Mouse (Mus musculus): ENCODE results near the gene Rab40c. TPM values are rescaled to one million over a fixed set of nuclear protein-coding genes. Genes with fewer than 3 reads are reported as not detected.
A peak's percentile ranks its signal among the peaks of the same experiment; 100 is the strongest.

Gene Rab40c
- total RNA-seq, 2 experiments from 2014 or later: 0.98 to 2.5 TPM

DNA sequence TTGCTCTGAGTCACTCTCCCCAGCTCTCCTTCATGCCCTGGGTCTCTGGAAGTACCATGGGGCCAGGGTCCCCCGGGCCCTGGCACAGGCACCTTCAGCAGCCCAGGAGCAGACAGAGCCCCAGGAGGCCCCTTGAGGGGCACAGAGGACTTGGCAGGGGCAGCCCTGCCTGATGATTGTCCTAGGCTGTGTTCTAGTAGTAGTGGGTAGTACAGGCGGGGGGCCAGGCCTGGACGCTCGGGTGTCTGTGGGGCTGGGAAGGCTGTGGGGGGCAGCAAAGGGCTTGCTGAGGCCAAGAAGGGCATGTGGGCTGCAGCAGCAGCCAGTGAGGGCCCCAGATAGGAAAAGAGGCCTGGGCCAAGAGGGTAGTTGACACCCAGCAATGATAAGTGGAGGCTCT is 28.0 kb upstream of the Rab40c start:
- no peak for ATAC-seq (replicated peaks; ENCODE audit: low FRiP score, poor library complexity, severe bottlenecking)

DNA sequence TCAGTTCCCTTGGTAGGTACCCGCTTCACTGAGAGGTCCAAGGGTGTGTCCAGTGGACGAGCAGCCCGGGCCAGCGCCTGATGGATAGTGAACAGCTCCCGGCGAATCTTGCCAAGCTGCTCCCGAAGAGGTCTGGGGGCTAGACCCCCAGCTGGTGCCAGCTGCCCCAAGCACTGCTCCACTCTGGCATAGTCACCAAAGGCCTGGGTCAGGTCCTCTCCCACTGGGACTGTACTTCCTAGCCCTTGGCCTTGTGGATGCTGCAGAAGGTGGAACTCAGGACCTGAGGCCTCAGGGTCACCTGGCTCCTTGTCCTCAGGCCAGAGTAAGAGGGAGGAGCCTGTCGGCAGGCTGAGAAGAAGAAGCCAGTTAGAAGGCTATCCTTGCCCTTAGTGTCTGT is 27.4 kb upstream of the Rab40c start:
- no peak for ATAC-seq (replicated peaks; ENCODE audit: low FRiP score, poor library complexity, severe bottlenecking)

DNA sequence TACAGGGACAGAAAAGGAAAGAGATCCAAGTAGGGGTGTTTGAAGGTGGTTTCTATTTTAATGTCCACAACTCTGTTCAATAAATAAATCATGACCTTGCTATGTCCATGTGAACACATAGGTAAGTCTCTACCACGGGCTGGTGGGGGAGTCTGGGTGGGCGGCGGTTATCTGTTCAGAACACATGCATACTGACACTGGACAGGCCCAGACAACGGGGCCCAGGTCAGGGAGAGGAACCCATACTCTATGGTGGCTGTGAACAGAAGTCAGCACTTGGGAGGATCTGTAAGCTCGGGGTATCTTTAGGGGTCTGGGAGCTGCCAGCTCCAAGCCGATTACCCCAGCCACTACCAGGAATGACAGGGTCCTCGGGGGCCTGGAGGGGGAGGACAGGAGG is 26.8 kb upstream of the Rab40c start:
- no peak for ATAC-seq (replicated peaks; ENCODE audit: low FRiP score, poor library complexity, severe bottlenecking)

DNA sequence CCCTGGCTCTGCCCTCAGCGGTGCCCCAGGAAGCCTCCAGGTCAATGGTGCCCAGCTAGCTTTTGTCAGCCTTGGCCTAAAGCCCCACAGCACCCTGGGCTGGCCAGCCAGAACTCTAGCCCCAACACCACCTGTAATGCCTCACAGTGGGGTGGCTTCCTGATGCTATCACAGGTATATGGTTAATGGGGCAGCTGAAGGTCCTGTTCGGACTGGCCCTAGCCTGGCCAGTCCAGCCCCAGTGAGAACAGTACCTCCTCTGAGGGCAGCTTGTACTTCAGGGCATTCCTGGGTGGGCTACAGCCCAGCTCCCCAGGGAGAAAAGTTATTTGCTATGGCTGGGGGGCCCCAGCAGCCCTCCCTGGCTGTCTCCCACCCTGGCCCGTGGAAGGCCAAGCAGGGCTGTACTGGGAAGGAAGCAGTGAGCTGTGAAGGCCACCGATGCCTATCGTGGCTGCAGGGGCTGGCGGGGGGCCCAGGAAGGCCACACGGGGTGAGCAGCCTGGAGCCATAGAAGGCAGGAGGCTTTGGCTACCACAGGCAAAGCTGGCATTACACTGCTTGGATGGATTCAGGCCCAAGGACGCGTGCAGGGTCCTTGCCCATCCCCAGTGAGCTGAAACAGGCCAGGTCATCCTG is 26.1 kb upstream of the Rab40c start:
- no peak for ATAC-seq (replicated peaks; ENCODE audit: low FRiP score, poor library complexity, severe bottlenecking)

DNA sequence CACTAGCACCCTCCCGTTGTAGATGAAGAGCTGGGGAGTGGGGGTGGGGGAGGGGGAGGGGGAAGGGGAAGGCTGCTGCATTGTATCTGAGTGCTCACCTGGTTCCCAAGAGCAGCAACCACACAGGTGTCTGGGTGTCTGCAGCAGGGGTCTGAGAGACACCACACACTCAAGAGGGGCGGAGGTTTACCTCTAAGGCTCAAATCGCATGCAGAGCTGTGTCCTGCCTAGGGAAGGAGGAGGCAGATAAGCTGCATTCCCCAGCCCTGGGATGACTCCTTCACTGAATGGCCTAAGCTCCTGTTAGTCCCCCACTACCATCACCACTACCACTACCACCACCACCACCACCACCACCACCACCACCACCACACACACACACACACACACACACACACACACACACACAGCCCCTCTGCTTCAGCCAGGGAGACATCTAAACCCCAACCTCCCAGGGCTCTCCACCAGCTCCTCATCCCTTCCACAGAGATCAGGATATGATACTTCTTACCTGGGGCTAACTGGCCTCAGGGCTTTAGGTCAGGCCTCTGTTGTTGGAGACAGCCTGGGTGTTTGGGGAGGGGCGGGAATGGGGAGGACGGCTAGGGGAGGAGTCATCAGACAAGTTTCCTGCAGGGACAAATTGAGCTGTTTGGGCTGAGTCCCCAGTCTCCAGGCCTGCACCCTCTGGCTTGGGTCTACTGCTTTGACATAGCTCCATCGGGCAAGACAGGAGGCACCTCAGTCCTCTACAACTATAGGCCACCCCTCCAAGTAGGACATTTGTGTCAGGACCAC is 25.0 kb upstream of the Rab40c start, which contains the start of the genes Pigq and Nhlrc4:
Pigq (minus strand) TSS at position 571 of the 798 bp plus-strand sequence.
Nhlrc4 (minus strand) TSS at position 596 of the 798 bp plus-strand sequence.
- ATAC-seq (replicated peaks; ENCODE audit: low FRiP score, poor library complexity, severe bottlenecking): 0 out of 2 replicates have a peak, but pooled peaks have one; percentile 23

DNA sequence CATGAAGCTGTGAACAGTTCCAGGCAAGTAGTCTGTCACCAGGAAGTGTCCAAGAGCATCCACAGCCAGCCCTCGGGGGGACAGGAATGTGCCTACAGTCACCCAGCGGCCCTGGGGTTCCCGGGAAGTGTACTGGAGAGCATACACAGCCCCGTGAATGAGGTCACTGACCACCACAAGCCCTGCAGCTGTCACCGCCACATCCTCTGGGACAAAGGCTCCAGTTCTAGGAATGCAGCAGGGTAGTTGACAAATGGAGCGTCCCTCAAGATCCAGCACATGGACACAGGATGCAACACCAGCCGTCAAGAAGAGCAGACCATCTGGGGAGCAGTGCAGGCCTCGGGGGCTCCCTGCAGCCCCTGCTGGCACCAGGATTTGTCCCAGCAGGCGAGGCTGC is 24.2 kb upstream of the Rab40c start:
- no peak for ATAC-seq (replicated peaks; ENCODE audit: low FRiP score, poor library complexity, severe bottlenecking)

DNA sequence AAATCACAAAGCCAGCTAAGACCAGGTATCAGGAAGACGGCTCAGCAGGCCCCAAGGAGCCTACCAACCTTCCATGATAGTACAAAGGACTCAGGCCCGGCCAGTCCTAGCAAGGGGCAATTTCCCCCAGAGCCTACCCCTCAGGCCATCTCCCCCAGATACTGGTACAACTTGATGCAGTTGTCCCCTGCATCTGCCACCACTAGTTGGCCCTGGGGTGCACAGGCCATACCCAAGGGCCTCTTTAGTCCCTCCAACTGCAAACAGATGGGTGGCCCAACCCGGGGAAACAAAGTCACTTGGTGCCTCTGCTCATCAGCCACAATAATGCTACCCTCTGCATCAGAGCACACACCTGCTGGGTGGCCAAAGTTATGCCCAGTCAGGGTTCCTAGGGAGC is 23.7 kb upstream of the Rab40c start:
- ATAC-seq (replicated peaks; ENCODE audit: low FRiP score, poor library complexity, severe bottlenecking): peak; percentile 39

DNA sequence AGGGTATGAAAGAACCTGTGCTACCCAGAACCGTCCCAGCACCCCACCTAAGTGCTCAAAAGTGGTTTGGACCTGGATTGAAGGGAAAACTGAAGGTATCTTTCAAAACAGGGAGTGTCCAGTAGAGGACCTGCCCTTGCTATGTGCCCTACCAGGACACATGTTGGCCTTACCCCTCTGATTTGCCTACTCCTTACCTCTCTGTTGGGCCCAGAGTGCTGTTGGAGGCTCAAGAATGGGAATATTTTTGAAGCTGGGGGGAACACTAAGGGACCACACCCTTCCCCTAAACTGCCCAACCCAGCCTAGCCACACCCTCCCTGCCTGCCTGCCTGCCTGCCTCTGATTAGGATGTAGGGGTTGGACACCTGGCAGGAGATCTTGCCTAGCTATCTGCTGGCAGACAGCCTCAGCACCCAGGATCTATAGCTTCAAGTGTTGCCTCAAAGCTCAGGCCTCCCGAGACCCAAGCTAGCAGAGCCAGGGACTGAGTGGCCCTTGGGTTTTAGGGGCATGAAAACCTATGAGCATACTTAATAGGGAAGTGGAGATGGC is 23.1 kb upstream of the Rab40c start:
- ATAC-seq (replicated peaks; ENCODE audit: low FRiP score, poor library complexity, severe bottlenecking): peak; percentile 85

DNA sequence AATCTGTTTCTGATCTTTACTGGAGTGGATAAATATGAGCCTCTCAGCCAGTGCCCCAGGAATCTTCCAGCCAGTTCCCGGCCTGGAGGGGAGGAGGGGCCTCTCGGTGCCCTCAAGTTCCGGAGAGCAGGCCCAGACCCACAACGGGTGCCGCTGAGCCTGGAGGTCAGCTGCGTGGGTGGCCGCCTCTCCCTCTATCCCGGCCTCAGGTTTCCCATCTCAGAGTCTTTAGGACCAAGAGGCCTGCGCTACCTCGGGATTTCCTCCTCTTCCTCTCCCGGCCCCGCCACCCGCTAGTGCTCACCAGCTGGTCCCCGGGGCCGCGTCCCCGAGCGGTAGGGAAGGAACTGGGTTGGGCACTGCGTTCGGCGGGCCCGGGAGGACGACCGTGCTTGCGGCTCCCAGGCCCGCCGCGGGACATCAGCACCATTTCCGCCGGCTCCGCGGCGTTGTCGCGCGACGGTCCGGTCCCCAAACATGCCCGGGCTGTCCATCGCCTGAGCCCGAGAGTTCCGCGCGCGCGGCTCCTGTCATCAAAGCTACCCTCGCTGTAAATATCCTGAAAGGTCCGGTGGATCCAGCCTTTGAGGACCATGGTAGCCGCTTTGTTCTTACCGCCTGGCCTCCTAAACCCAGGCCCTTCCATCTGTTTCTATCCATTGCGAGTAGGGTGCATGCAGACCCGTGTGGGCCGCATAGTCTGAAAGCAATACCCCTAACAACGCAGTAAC is 22.1 kb upstream of the Rab40c start:
- ATAC-seq (replicated peaks; ENCODE audit: low FRiP score, poor library complexity, severe bottlenecking): no peak

DNA sequence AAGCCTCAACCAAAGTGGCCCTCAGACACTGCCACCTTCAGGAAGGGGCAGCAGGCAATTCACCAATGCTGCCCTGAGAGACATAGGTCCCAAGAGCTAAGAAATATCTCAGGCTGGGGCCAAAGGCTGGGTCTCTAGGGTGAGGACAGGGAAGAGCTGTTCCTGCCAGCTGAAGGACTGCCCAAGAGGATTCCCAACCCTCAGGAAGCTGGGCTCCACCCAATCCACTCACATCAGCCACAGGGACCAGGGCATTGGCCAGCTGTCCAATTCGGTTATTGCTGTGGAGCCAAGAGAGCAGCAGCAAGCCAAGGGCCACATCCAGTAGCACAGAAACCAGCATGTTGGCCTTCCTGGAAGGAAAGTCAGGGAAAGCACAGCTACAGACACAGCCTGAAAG is 15.0 kb upstream of the Rab40c start:
- no peak for ATAC-seq (replicated peaks; ENCODE audit: low FRiP score, poor library complexity, severe bottlenecking)

DNA sequence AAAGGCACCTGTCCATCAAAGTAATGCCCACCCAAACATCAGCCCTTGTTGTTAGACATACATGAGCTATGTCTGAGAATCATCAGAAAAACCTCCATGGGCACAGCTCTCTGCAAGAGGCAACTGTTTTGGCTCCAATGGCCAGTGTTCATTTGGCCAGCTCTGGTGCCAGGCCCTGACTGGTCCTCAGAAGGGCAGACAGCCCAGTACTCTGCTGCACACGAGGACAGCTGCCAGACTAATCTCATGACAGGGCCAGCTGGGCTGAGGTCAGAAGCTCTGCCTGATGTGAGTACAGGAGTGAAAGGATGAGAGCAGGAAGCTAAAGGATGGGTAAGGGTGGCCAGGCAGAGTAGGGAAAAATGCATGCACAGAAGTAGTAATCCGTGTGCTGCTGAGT is 5.8 kb upstream of the Rab40c start:
- 0 out of 2 replicates have a peak, but pooled peaks have one; percentile 0 for ATAC-seq (replicated peaks; ENCODE audit: low FRiP score, poor library complexity, severe bottlenecking)

DNA sequence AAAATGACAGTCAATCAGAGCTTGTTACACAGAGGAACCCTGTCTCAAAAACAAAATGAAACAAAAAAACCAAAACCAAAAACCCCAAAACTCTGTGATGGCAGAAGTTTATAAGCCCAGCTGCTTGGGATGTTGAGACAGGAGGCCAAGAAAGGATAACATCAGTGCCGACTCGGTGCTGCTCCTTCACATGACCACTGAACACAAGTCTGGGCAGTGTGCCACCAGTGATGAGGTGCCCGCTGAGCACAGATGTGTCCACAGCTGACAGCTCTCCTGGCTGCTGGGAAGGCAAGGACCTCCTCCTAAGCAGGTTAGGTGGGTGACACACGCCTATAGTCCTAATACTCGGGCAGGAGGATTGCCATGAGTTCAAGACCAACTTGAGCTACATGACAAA is 2.6 kb upstream of the Rab40c start:
- ATAC-seq (replicated peaks; ENCODE audit: low FRiP score, poor library complexity, severe bottlenecking): no peak

DNA sequence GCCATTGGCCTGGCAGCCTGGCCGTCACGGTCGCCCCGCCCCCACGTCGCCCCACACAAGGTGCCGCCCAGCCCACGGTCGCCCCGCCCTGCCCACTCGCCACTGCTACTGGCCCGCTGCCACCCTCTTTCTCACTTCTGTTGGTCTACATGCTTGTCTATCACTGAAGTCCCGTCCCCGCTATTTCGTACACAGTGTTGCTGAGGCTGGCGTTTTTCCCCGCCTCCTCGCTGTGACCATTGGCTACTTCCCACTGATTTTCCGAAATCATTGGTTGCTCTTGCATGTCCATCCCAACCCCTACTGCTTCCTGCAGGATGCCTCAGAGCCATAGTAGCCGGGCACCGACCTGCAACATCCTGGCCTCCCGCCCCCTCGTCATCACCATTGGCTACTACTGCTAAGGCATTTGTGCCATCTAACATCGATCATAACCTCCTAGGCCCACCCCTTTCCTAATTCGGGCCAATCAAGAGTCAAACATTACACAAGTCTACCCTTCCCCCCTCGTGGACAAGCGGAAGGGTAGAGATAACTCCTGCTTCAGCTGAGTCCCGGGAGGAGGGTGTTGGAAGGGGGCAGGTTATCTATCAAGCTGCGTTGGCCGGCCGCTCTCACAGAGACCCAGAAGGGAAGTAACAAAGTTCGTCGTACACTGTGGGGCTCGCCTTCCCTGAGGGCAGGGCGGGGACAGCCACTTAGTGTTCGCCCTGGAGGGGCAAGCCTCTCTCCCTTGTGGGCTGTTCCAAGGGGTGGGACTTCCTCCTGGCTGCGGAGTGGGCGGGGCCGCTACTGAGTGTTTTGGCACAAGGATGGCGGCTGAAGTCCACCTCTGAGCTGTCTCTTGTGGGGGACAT is 487 bp upstream of the Rab40c start:
- ATAC-seq (replicated peaks; ENCODE audit: low FRiP score, poor library complexity, severe bottlenecking): peak; percentile 85

DNA sequence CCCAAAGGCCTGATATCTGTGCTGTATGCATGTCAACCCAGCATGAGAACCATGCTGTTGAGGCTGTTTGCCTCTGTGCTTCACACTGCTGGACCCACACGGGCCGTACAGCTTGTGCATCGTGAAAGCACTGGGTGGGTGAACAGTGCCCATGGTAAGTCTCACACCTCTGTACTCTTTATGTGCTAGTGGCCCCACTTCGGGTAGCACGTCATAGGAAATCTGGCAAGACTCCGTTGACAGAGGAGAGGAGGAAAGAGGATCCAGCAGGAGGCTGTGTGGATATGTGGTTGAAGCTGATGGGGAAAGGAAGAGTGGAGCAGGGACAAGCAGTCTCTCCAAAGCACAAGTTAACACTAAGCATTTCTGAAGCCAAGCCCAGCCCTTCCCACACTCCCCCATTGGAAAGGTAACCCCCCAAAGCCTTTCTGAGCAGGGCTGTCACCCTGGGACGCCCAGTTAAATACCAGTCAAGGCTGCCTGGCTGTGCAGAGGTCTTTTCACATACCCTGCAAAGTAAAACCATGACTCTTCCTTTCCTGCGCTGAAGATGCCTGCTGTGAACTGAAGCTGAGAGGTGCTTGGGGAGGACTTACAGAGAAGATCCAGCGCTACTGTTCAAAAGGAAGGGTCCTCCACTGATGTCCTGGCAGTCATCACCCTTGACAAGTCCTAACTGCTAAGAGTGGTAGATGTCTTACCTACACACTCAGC is 1.3 kb downstream of the Rab40c start:
- ATAC-seq (replicated peaks; ENCODE audit: low FRiP score, poor library complexity, severe bottlenecking): no peak

DNA sequence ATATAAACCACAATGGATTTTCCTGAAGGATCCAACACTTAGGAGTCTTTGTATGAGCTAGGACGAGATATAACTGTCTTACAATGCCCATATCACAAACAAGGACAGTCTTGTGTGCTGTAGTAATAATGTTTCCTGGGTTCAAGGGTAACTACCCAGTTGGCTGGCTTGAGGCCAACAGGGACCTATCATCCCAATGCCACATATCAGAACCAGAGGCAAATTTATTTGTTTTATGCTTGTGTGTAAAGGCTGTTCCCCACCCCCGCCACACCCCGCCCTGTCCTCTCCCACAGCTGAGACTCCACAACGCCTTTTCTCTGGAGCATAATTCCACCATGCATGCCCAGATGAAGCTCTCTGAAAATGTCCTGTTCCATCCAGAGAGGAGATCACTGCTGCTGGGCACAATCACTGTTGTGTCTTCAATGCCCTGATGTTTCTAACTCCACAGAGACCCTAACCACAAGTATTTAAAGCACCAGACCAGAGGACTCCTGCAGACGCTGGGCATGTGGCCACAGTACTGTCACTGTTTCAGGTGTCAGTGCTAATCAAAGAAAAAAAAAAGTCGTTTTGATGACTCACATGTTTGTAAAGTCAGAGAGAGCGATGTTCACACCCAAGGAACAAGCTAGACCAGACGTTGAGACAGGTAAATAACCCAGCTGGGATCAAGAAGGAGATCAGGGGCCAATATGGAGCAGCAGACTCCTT is 2.4 kb downstream of the Rab40c start:
- no peak for ATAC-seq (replicated peaks; ENCODE audit: low FRiP score, poor library complexity, severe bottlenecking)

DNA sequence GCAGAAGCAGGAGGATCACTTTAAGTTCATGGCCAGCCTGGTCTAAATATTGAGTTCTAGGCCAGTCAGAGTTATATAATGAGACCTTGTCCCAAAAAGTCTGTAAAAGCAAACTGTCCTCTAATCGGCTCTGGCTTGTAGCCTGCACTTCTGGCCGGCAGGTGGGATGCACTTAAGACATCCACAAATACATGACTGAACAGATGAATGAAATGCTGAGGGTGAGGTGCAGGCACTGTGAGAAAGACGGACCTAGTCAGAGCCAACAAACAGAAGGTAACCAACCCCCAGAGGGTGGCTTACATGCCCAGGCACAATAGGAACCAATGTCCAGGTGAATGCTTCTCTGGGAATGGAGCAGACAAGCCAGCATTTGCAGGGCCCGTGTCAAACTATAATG is 5.2 kb downstream of the Rab40c start:
- no peak for ATAC-seq (replicated peaks; ENCODE audit: low FRiP score, poor library complexity, severe bottlenecking)

DNA sequence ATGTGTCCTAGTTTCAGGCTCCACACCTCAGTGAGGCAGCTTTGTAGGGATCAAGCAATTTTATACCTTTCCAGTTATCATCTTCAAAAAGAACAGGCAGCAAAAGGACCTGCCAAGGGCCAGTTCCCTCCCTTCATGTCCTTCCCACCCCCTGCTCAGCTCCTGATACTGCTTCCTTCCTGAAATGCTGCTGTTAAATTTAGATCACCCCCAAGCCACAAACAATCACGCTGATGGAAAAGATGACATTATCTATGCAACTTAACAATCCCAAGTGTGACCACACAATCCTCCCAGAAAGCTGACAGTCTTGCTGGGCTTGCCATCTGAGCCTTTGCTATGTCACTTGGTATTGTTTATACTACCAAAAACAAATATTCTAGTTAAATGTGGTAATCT is 5.7 kb downstream of the Rab40c start:
- ATAC-seq (replicated peaks; ENCODE audit: low FRiP score, poor library complexity, severe bottlenecking): no peak

DNA sequence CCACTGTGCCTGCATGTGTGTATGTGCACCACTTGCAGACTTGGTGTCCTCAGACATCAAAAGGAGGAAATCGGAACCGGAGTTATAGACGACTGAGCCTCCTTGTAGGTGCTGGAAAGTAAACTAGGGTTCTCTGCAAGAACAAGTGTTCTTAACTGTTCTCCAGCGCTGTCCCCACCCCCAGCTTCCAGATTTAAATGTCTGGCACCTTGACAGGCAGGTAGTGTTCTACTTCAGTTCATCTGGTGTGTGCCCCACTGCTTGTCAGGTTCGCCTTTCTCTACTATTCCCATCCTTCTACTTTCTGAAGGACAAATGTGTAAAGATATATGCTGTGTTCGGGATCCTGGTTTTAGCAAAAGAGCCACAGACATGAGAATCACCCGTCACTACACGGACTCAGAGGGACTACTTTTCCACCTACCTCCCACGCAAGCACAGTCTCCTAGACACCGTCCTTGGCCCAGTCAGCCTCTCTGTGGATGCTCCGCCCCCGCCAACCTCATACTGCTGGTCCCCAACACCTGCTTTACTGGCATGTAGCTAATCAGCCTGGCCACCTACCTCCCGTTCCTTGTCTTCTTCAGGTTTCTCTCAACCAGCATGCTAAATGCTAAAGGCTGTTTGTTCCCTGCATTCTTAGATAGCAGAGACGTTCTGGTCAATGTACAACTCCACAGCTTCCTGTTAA is 6.2 kb downstream of the Rab40c start:
- ATAC-seq (replicated peaks; ENCODE audit: low FRiP score, poor library complexity, severe bottlenecking): no peak
